Mouse (Mus musculus) heart, postnatal 0 days (tissue): ENCODE data around the gene Uckl1. TPM values are rescaled to one million over a fixed set of nuclear protein-coding genes. Genes with fewer than 3 reads are reported as not detected.
A peak's percentile ranks its signal among the peaks of the same experiment; 100 is the strongest.

Experiments
- ATAC-seq: fragments of 200-750 bp; cut with Nextera tagmentation; 2 replicates; pipeline ENCODE4 v1.8.0; 2017; ENCODE audit warnings: low read depth, moderate number of reproducible peaks, moderate library complexity; ENCODE audit not compliant: insufficient read depth
- DNase-seq: peaks from one replicate; pipeline ENCODE4 v3.0.0-alpha.2; 2016; ENCODE audit warnings: low spot score
- H3K27ac ChIP-seq: fragments of 300-500 bp; sonication (generic); 2 replicates; pipeline ENCODE4 v1.5.1; 2014; ENCODE audit warnings: low read depth, mild to moderate bottlenecking
- H3K27me3 ChIP-seq: fragments of 300-500 bp; sonication (generic); 2 replicates; pipeline ENCODE4 v1.6.1; 2014; ENCODE audit warnings: low read length, mixed read lengths; ENCODE audit not compliant: control insufficient read depth, insufficient read depth
- H3K36me3 ChIP-seq: fragments of 300-500 bp; sonication (generic); replicated peaks from 2 replicates; pipeline ENCODE4 v1.6.1; 2014; ENCODE audit warnings: low read length, mixed read lengths; ENCODE audit not compliant: control insufficient read depth, insufficient read depth
- H3K4me1 ChIP-seq: fragments of 300-500 bp; sonication (generic); 2 replicates; pipeline ENCODE4 v1.6.1; 2014; ENCODE audit warnings: antibody characterized with exemption; ENCODE audit not compliant: control insufficient read depth, insufficient read depth
- H3K4me2 ChIP-seq: fragments of 300-500 bp; sonication (generic); 2 replicates; pipeline ENCODE4 v1.6.1; 2014; ENCODE audit warnings: low read depth, mild to moderate bottlenecking, low read length, moderate library complexity
- H3K4me3 ChIP-seq: fragments of 300-500 bp; sonication (generic); 2 replicates; pipeline ENCODE4 v1.5.1; 2014; ENCODE audit warnings: low read depth, low read length
- H3K9ac ChIP-seq: fragments of 300-500 bp; sonication (generic); replicated peaks from 2 replicates; pipeline ENCODE4 v1.6.1; 2014; ENCODE audit warnings: low read depth, low read length, mixed read lengths
- H3K9me3 ChIP-seq: fragments of 300-500 bp; sonication (generic); replicated peaks from 2 replicates; pipeline ENCODE4 v1.6.1; 2016; ENCODE audit warnings: low read length; ENCODE audit not compliant: control insufficient read depth
- CTCF ChIP-seq: IDR thresholded peaks from 2 replicates; pipeline ENCODE4 v1.5.1; 2016; ENCODE audit warnings: antibody characterized with exemption, control low read depth, low read depth
- EP300 ChIP-seq: IDR thresholded peaks from 2 replicates; pipeline ENCODE4 v1.6.1; 2016; ENCODE audit warnings: antibody characterized with exemption, low read depth
- WGBS: fragments of 180-500 bp; shearing (Covaris S2); extraction: QIAGEN DNeasy Blood & Tissue Kit; methylation state at CpG from one replicate; pipeline ENCODE4 v1.1.7; 2014; 5-methylcytosine and 5-hydroxymethylcytosine counted together
- polyA plus RNA-seq: library from polyadenylated mRNA; unstranded; fragments of >200 nt; fragmentation: Nextera tagmentation; extraction: Ambion mirVana; gene quantifications from 2 replicates; pipeline ENCODE4 v1.2.1, GENCODE M21; 2015
- total RNA-seq: library from RNA; depleted of rRNA; stranded (reverse); fragments of >200 nt; gene quantifications from 2 replicates; pipeline ENCODE4 v1.2.3, GENCODE M21; 2014; ENCODE audit warnings: low replicate concordance

Gene Uckl1
- total and polyA plus RNA-seq, 2 experiments from 2014 or later = 59.3 to 156 TPM

DNA sequence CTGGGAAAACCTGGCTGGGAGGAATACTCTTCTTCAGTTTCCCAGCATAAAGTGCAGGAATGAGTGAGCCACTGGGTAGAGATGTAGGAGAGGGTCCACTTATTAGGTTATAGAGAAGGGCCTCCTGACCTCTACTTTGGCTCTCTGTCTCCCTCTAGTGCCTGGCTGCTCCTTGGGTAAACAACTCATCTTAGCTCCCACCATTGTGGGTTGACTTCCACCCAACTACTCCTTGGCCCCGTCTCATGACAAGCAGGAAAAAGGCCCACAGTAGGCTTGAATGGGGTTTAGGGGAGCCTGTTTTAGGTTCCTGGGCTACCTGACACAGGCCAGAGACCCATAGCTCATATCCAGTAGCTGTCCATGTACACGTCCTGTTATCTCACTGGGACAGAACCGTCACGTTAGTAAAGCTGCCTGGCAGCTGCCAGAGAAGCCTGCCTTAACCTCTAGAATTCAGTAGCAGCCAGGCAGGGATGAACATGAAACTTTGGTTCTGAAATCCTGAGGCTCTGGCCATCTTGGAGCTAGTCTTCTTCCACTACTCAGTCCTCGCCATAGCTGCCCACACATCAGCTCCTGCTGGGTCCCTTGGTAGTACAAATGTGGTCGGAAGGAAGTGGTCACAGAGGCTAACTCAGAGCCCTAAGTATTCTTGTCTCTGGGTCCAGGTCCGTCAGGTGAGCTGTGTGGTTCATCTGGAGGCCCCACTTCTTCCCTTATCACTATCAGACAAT is 16.3 kb downstream of the Uckl1 start:
- H3K27ac ChIP-seq = no peak overlapping the region
- peaks cover 3% of the 10 kb centered on the region; the same call in 1 of the 2 replicates for H3K9me3 ChIP-seq
- TF ChIP-seq EP300 = no peak
- TF ChIP-seq CTCF = peak; percentile 66
- no peak overlapping the region for H3K9ac ChIP-seq
- peak; percentile 35 for DNase-seq
- no peaks in the 10 kb centered on the region for H3K4me1 ChIP-seq
- H3K27me3 ChIP-seq = no peaks in the 10 kb centered on the region
- no peak overlapping the region for H3K4me2 ChIP-seq
- H3K36me3 ChIP-seq = peaks cover 25% of the 10 kb centered on the region
- ATAC-seq = peak; percentile 57; the same call in 1 of the 2 replicates
- no peak overlapping the region for H3K4me3 ChIP-seq
- WGBS = 56% methylated on average over 7 of the region's 7 CpGs

DNA sequence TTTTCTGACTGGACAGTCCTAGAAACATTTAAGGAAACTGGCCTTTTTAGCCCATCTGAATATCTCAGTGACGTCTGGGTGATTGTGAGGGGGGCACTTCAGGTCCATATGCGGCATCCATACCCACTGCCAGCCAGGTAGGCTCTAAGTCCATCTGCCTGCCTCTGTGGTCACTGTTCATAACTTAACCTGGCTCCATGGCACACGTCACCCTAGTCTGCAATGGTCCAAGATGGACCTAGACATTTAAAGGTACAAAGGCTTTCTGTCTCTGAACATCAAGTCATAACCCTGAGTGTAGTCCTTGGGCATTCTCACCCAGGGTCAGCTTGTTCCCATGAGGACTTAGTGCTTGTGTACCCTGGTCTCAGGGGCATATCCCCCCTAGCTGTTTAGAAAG is 17.4 kb downstream of the Uckl1 start:
- H3K9ac ChIP-seq = no peak overlapping the region
- ATAC-seq = no peak
- peaks cover 3% of the 10 kb centered on the region; the same call in 1 of the 2 replicates for H3K9me3 ChIP-seq
- TF ChIP-seq EP300 (no peak), CTCF (no peak)
- 82% methylated on average over 3 of the region's 3 CpGs for WGBS
- no peak for DNase-seq
- no peak overlapping the region for H3K27ac ChIP-seq
- no peaks in the 10 kb centered on the region for H3K27me3 ChIP-seq
- H3K4me1 ChIP-seq = no peaks in the 10 kb centered on the region
- peaks cover 14% of the 10 kb centered on the region; the same call in 1 of the 2 replicates for H3K36me3 ChIP-seq
- no peak overlapping the region for H3K4me3 ChIP-seq
- no peak overlapping the region for H3K4me2 ChIP-seq

GRCm38 (mm10) chr2:181553772-181554171 is 30.9 kb downstream of the Uckl1 start:
- peaks cover 49% of the 10 kb centered on the region for H3K36me3 ChIP-seq
- H3K4me2 ChIP-seq = no peak overlapping the region
- H3K27me3 ChIP-seq = no peaks in the 10 kb centered on the region

GRCm38 (mm10) chr2:181550233-181550632 is 34.5 kb downstream of the Uckl1 start:
- ATAC-seq = no peak
- Histone ChIP-seq H3K9ac (no peak overlapping the region), H3K27ac (no peak overlapping the region), H3K9me3 (no peaks in the 10 kb centered on the region), H3K4me3 (no peak overlapping the region), H3K4me2 (no peak overlapping the region), H3K36me3 (peaks cover 78% of the 10 kb centered on the region), H3K27me3 (no peaks in the 10 kb centered on the region), H3K4me1 (no peaks in the 10 kb centered on the region)
- TF ChIP-seq EP300 (no peak), CTCF (no peak)
- 87% methylated on average over 2 of the region's 2 CpGs for WGBS
- DNase-seq = no peak

More at GRCm38 (mm10) chr2:181553772-181554171, 30.9 kb downstream of the Uckl1 start:
- H3K9me3 ChIP-seq = no peaks in the 10 kb centered on the region
- no peak for DNase-seq
- H3K9ac ChIP-seq = no peak overlapping the region
- no peak for ATAC-seq
- H3K4me3 ChIP-seq = no peak overlapping the region
- no peaks in the 10 kb centered on the region for H3K4me1 ChIP-seq
- H3K27ac ChIP-seq = no peak overlapping the region
- TF ChIP-seq CTCF (no peak), EP300 (no peak)

GRCm38 (mm10) chr2:181548682-181549081 is 36.0 kb downstream of the Uckl1 start:
- peaks cover 76% of the 10 kb centered on the region for H3K36me3 ChIP-seq
- no peak overlapping the region for H3K4me3 ChIP-seq
- H3K4me2 ChIP-seq = no peak overlapping the region
- H3K27me3 ChIP-seq = no peaks in the 10 kb centered on the region
- ATAC-seq (no peak), DNase-seq (no peak)
- no peaks in the 10 kb centered on the region for H3K9me3 ChIP-seq
- H3K9ac ChIP-seq = no peak overlapping the region
- H3K27ac ChIP-seq = no peak overlapping the region
- H3K4me1 ChIP-seq = no peaks in the 10 kb centered on the region
- WGBS = 57% methylated on average over 5 of the region's 5 CpGs
- TF ChIP-seq EP300 (no peak), CTCF (no peak)

GRCm38 (mm10) chr2:181548227-181548626 is 36.5 kb downstream of the Uckl1 start:
- 79% methylated on average over 1 of the region's 1 CpGs for WGBS
- no peak overlapping the region for H3K27ac ChIP-seq
- H3K27me3 ChIP-seq = no peaks in the 10 kb centered on the region
- H3K4me2 ChIP-seq = no peak overlapping the region
- ATAC-seq (no peak), DNase-seq (no peak)
- H3K9ac ChIP-seq = no peak overlapping the region
- H3K9me3 ChIP-seq = no peaks in the 10 kb centered on the region
- H3K36me3 ChIP-seq = peaks cover 71% of the 10 kb centered on the region
- TF ChIP-seq CTCF (no peak), EP300 (no peak)
- no peak overlapping the region for H3K4me3 ChIP-seq
- H3K4me1 ChIP-seq = no peaks in the 10 kb centered on the region
